Mouse (Mus musculus): ENCODE measurements around the gene Epb41.
A peak's percentile ranks its signal among the peaks of the same experiment; 100 is the strongest.

The Epb41 gene

DNA sequence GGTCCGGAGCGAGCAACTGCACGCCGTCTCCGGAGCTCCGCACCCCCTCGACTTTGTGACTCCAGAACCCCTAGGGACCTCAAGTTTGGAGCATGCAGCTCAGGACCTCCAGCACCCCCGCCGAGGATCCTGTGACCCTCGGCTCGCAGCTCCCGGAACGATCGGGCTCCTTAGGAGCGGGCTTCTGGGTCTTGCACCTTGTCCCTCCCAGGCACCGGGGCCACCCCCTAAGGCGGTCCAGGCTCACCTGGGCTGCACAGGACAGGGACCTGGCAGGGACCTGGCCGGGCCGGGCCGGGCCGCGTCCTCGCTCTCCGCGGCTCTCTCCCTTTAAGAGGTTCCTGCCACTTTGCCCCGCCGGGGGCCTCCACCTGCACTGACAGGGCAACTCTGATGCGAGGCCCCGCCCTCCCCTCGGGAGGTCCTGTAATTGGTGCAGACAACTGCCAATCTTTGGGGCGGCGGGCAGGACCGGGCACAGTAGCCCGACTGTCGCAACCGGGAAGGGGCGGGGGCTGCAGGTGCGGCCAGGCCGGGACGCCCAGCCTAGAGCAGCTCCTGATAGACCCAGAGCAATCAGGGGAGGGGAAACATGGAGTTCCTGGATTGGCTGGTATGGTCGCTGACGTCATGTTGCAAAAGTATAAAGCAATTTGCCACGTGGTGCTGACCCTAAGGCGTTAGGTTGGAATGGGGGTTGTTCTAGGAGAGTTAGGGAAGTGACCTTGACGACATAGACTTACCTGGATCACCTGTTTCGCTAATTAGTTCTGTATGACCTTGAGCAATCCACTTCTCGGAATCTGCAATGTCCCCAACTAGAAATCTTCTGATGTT is at the start of gene Epb41:
TSS of gene Epb41 (minus strand) at position 389 of the 837 bp plus-strand sequence.
- no peaks in the 10 kb centered on the region for H3K36me3 ChIP-seq (ENCODE audit: control insufficient read depth, insufficient read depth, low read length, poor library complexity, severe bottlenecking)
- peak; percentile 98 for DNase-seq (ENCODE audit: low read depth, low spot score)
- no peaks in the 10 kb centered on the region for H3K27me3 ChIP-seq (ENCODE audit: control insufficient read depth, insufficient read depth, low read length, poor library complexity, severe bottlenecking)

DNA sequence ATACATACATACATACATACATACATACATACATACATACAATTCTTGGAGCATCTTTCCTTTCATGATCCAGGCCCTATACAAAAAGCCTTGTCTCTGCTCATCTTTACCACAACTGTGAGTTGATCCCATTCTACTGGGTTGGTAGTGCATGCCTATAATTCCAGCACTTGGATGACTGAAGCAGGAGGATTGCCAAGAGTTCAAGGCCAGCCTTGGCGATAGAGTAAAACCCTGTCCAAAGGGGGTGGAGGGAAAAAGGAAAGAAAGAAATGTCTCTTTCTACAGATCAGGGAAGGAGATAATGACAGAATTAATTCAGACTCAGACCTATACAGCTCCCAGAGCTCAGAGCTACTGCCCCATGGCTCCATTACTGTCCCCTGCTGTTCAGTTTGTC is 48.0 kb upstream of the Epb41 start:
- DNase-seq (ENCODE audit: low read depth, low spot score), result no peak
- Histone ChIP-seq H3K27me3 (ENCODE audit: control insufficient read depth, insufficient read depth, low read length, poor library complexity, severe bottlenecking) (peaks cover 2% of the 10 kb centered on the region; the same call in 1 of the 2 replicates), H3K36me3 (ENCODE audit: control insufficient read depth, insufficient read depth, low read length, poor library complexity, severe bottlenecking) (no peaks in the 10 kb centered on the region)

GRCm38 (mm10) chr4:132121674-132122073 is 46.6 kb upstream of the Epb41 start:
- H3K36me3 ChIP-seq (ENCODE audit: control insufficient read depth, insufficient read depth, low read length, poor library complexity, severe bottlenecking), result no peaks in the 10 kb centered on the region
- H3K27me3 ChIP-seq (ENCODE audit: control insufficient read depth, insufficient read depth, low read length, poor library complexity, severe bottlenecking), result peaks cover 2% of the 10 kb centered on the region; the same call in 1 of the 2 replicates
- DNase-seq (ENCODE audit: low read depth, low spot score), result peak; percentile 13

GRCm38 (mm10) chr4:132119566-132119965 is 44.4 kb upstream of the Epb41 start:
- no peak for DNase-seq (ENCODE audit: low read depth, low spot score)
- Histone ChIP-seq H3K27me3 (ENCODE audit: control insufficient read depth, insufficient read depth, low read length, poor library complexity, severe bottlenecking) (peaks cover 2% of the 10 kb centered on the region; the same call in 1 of the 2 replicates), H3K36me3 (ENCODE audit: control insufficient read depth, insufficient read depth, low read length, poor library complexity, severe bottlenecking) (no peaks in the 10 kb centered on the region)

- DNase-seq (ENCODE audit: low read depth, low spot score), result no peak
- Histone ChIP-seq H3K36me3 (ENCODE audit: control insufficient read depth, insufficient read depth, low read length, poor library complexity, severe bottlenecking) (no peaks in the 10 kb centered on the region), H3K27me3 (ENCODE audit: control insufficient read depth, insufficient read depth, low read length, poor library complexity, severe bottlenecking) (peaks cover 2% of the 10 kb centered on the region; the same call in 1 of the 2 replicates)
Measured at GRCm38 (mm10) chr4:132116315-132116714, 41.2 kb upstream of the Epb41 start.

DNA sequence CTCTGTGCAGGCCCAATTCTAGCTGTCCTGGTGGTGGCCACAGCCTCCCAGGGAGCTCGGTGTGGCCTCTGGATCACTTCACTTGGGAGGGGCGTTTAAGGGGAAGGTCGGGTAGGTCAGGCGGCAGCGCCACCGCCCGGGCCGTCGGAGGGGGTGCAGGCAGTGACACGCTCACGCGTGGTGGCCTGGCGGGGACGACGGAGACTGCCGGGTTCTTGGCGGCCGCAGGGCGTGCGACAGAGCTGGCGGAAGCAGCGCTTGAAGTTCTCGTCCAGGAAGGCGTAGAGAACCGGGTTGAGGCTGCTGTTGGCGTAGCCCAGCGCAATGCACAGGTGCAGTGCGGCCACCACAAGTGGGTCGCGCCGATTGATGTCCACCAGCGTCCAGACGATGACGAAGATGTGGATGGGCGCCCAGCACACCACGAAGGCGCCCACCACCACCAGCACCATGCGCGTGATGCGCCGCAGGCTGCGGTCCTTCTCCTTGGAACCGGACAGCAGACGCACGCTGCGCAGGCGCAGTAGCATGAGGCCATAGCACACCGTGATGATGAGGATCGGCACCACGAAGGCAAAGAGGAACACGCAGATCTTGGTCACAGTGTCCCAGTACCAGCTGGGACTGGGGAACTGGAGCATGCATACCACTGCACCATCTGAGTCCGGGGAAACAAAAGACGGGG is 38.4 kb upstream of the Epb41 start:
- no peaks in the 10 kb centered on the region for H3K27me3 ChIP-seq (ENCODE audit: control insufficient read depth, insufficient read depth, low read length, poor library complexity, severe bottlenecking)
- H3K36me3 ChIP-seq (ENCODE audit: control insufficient read depth, insufficient read depth, low read length, poor library complexity, severe bottlenecking), result no peaks in the 10 kb centered on the region
- peak; percentile 19 for DNase-seq (ENCODE audit: low read depth, low spot score)

- no peaks in the 10 kb centered on the region for H3K27me3 ChIP-seq (ENCODE audit: control insufficient read depth, insufficient read depth, low read length, poor library complexity, severe bottlenecking)
- DNase-seq (ENCODE audit: low read depth, low spot score), result no peak
- no peaks in the 10 kb centered on the region for H3K36me3 ChIP-seq (ENCODE audit: control insufficient read depth, insufficient read depth, low read length, poor library complexity, severe bottlenecking)
Measured at GRCm38 (mm10) chr4:132111227-132111626, 36.1 kb upstream of the Epb41 start.

DNA sequence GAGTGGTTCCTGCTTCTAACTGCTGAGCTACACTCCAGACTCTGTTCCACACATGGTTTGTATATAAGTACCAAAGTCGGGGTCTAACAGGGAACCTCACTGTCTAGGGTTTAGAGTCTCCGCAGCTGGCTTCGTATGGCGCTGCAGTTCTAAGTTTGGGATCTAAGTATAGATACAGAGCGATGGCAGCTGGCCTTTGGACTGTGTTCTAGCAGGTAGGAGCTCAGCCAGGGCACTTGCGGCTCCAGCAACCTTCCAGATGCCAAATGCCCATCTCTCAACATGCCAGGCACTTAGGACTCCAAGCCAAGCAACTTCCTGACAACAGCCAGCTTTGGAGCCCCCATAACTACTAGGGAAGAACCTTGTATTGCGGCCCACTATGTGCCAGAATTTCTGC is 33.1 kb upstream of the Epb41 start:
- no peak for DNase-seq (ENCODE audit: low read depth, low spot score)
- no peaks in the 10 kb centered on the region for H3K27me3 ChIP-seq (ENCODE audit: control insufficient read depth, insufficient read depth, low read length, poor library complexity, severe bottlenecking)
- H3K36me3 ChIP-seq (ENCODE audit: control insufficient read depth, insufficient read depth, low read length, poor library complexity, severe bottlenecking), result no peaks in the 10 kb centered on the region

DNA sequence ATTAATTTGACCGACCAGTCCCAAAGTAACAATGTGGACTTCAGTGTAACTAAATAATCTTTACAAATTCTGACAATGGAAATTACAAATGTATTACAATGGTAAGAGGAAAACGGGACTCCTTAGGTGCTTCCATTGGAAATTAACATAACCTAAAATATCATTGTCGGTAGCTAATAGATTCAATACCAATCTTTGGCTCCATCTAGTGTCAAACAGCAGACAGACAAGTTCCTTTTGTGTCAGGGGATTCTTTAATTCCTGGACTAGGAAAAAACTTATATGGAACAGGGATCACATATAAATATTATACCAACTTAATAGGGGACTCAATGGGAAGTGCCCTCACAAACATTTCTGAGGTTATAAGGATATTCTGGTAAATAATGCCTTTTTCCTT is 26.0 kb upstream of the Epb41 start:
- Histone ChIP-seq H3K27me3 (ENCODE audit: control insufficient read depth, insufficient read depth, low read length, poor library complexity, severe bottlenecking) (no peaks in the 10 kb centered on the region), H3K36me3 (ENCODE audit: control insufficient read depth, insufficient read depth, low read length, poor library complexity, severe bottlenecking) (no peaks in the 10 kb centered on the region)
- DNase-seq (ENCODE audit: low read depth, low spot score), result peak; percentile 20

DNA sequence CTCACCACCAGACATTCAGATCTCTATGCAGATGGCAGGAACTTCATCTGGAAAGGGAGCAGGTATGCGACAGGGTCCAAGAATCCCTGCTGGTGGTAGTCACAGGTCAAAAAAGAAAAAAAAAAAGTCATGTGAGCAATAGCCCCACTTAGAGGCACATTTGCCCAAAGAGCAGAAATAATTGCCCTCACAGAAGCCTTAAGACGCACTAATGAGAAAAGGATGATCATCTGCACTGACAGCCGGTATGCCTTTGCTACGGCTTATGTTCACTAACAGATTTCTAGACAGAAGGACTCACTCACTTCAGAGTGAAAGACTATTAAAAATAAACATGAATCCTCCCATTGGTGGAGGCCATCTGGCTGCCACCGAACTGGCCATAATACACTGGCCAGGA is 24.4 kb upstream of the Epb41 start:
- no peak for DNase-seq (ENCODE audit: low read depth, low spot score)
- no peaks in the 10 kb centered on the region for H3K36me3 ChIP-seq (ENCODE audit: control insufficient read depth, insufficient read depth, low read length, poor library complexity, severe bottlenecking)
- no peaks in the 10 kb centered on the region for H3K27me3 ChIP-seq (ENCODE audit: control insufficient read depth, insufficient read depth, low read length, poor library complexity, severe bottlenecking)

GRCm38 (mm10) chr4:132095043-132095442 is 19.9 kb upstream of the Epb41 start:
- Histone ChIP-seq H3K27me3 (ENCODE audit: control insufficient read depth, insufficient read depth, low read length, poor library complexity, severe bottlenecking) (no peaks in the 10 kb centered on the region; the same call in 1 of the 2 replicates), H3K36me3 (ENCODE audit: control insufficient read depth, insufficient read depth, low read length, poor library complexity, severe bottlenecking) (no peaks in the 10 kb centered on the region)
- no peak for DNase-seq (ENCODE audit: low read depth, low spot score)

DNA sequence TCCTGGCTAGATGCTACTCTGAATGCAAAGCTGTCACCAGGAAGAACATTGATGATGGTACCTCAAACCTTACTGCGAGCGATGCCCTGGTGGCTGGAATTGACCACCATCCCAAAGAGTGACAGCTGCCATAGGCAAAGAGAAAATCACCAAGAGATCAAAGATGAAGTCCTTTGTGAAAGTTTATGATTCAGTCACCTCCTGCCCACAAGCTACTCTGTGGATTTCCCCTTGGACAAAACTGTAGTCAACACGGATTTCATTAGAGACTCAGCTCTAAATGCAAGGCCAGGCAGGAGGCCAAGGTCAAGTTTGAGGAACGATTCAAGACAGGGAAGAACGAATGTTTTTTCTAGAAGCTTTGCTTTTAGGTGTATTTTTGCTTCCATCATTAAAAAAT is 18.8 kb upstream of the Epb41 start:
- DNase-seq (ENCODE audit: low read depth, low spot score), result no peak
- no peaks in the 10 kb centered on the region for H3K36me3 ChIP-seq (ENCODE audit: control insufficient read depth, insufficient read depth, low read length, poor library complexity, severe bottlenecking)
- H3K27me3 ChIP-seq (ENCODE audit: control insufficient read depth, insufficient read depth, low read length, poor library complexity, severe bottlenecking), result no peaks in the 10 kb centered on the region; the same call in 1 of the 2 replicates

GRCm38 (mm10) chr4:132093136-132093535 is 18.0 kb upstream of the Epb41 start:
- DNase-seq (ENCODE audit: low read depth, low spot score), result no peak
- H3K36me3 ChIP-seq (ENCODE audit: control insufficient read depth, insufficient read depth, low read length, poor library complexity, severe bottlenecking), result no peaks in the 10 kb centered on the region

GRCm38 (mm10) chr4:132088921-132089320 is 13.8 kb upstream of the Epb41 start:
- H3K27me3 ChIP-seq (ENCODE audit: control insufficient read depth, insufficient read depth, low read length, poor library complexity, severe bottlenecking), result no peaks in the 10 kb centered on the region; the same call in 1 of the 2 replicates
- H3K36me3 ChIP-seq (ENCODE audit: control insufficient read depth, insufficient read depth, low read length, poor library complexity, severe bottlenecking), result no peaks in the 10 kb centered on the region
- peak; percentile 80 for DNase-seq (ENCODE audit: low read depth, low spot score)

More at GRCm38 (mm10) chr4:132093136-132093535, 18.0 kb upstream of the Epb41 start:
- H3K27me3 ChIP-seq (ENCODE audit: control insufficient read depth, insufficient read depth, low read length, poor library complexity, severe bottlenecking), result no peaks in the 10 kb centered on the region; the same call in 1 of the 2 replicates

GRCm38 (mm10) chr4:132085114-132085513 is 10.0 kb upstream of the Epb41 start:
- H3K36me3 ChIP-seq (ENCODE audit: control insufficient read depth, insufficient read depth, low read length, poor library complexity, severe bottlenecking), result no peaks in the 10 kb centered on the region
- no peak for DNase-seq (ENCODE audit: low read depth, low spot score)
- H3K27me3 ChIP-seq (ENCODE audit: control insufficient read depth, insufficient read depth, low read length, poor library complexity, severe bottlenecking), result no peaks in the 10 kb centered on the region

All from splenic B cell, adult 2 months (primary cell).